Mouse (Mus musculus): ENCODE results near the gene Cdc37l1.

GRCm38 (mm10) chr19:28963113-28963512 lies 27.0 kb upstream of the Cdc37l1 start:
- TF ChIP-seq CTCF (IDR thresholded peaks at IDR 0.05; ENCODE audit: low read depth) (no peak), EP300 (IDR thresholded peaks at IDR 0.05; ENCODE audit: low read depth) (no peak)

All from heart, postnatal 0 days (tissue).